Mouse (Mus musculus) thymus, adult 2 months (tissue): Measurements from ENCODE around the gene Mrtfa.

Experiments
- CTCF ChIP-seq: fragments of 200-500 bp; IDR thresholded peaks from 2 replicates; pipeline ENCODE4 v1.5.1; 2012; ENCODE audit warnings: mild to moderate bottlenecking, control low read depth, low read length, moderate library complexity, borderline replicate concordance; ENCODE audit not compliant: control insufficient read depth, poor library complexity, insufficient read depth; ENCODE audit errors: extremely low read depth
- POLR2A ChIP-seq: fragments of 200-500 bp; IDR thresholded peaks from 2 replicates; pipeline ENCODE4 v1.6.1; 2012; ENCODE audit warnings: mild to moderate bottlenecking, low read length, control low read depth, moderate library complexity; ENCODE audit not compliant: control insufficient read depth, poor library complexity, insufficient read depth; ENCODE audit errors: extremely low read depth

- TF ChIP-seq CTCF (no peak), POLR2A (no peak)
Measured at GRCm38 (mm10) chr15:81172259-81172658, 18.3 kb downstream of the Mrtfa start.
